Mouse (Mus musculus): Measurements from ENCODE around the gene Spsb2. TPM values are rescaled to one million over a fixed set of nuclear protein-coding genes. Genes with fewer than 3 reads are reported as not detected.
A peak's percentile ranks its signal among the peaks of the same experiment; 100 is the strongest.

Gene Spsb2
- polyA plus RNA-seq, 1 experiment from 2014 or later, result 18.9 TPM

- peaks cover 39% of the 10 kb centered on the region for H3K36me3 ChIP-seq (ENCODE audit: control insufficient read depth, insufficient read depth, low read length)
- peak overlapping the region; percentile 64; the same call in 1 of the 2 replicates for H3K4me2 ChIP-seq (replicated peaks; ENCODE audit: low read depth)
- no peak for ATAC-seq (ENCODE audit: low FRiP score, low TSS enrichment)
Observed at GRCm38 (mm10) chr6:124814858-124815774, 6.7 kb downstream of the Spsb2 start.

GRCm38 (mm10) chr6:124816611-124817010, 8.2 kb downstream of the Spsb2 start:
- Histone ChIP-seq H3K9ac (ENCODE audit: low read length) (no peak overlapping the region), H3K9me3 (ENCODE audit: control insufficient read depth, low read length) (no peaks in the 10 kb centered on the region), H3K4me3 (ENCODE audit: low read depth, low read length) (no peak overlapping the region), H3K4me2 (replicated peaks; ENCODE audit: low read depth) (no peak overlapping the region), H3K27me3 (ENCODE audit: control insufficient read depth, insufficient read depth, low read length) (no peaks in the 10 kb centered on the region), H3K36me3 (ENCODE audit: control insufficient read depth, insufficient read depth, low read length) (peaks cover 42% of the 10 kb centered on the region), H3K4me1 (replicated peaks; ENCODE audit: control insufficient read depth, insufficient read depth) (peaks cover 4% of the 10 kb centered on the region), H3K27ac (replicated peaks) (no peak overlapping the region)
- 72% methylated on average over 4 of the region's 4 CpGs for WGBS
- ATAC-seq (ENCODE audit: low FRiP score, low TSS enrichment), result no peak
- no peak for DNase-seq (ENCODE audit: low spot score)
- TF ChIP-seq CTCF (IDR thresholded peaks at IDR 0.05; ENCODE audit: low read depth) (no peak), EP300 (optimal IDR thresholded peaks at IDR 0.05) (no peak)

More at GRCm38 (mm10) chr6:124814858-124815774, 6.7 kb downstream of the Spsb2 start:
- Histone ChIP-seq H3K27me3 (ENCODE audit: control insufficient read depth, insufficient read depth, low read length) (no peaks in the 10 kb centered on the region), H3K9ac (ENCODE audit: low read length) (no peak overlapping the region), H3K9me3 (ENCODE audit: control insufficient read depth, low read length) (no peaks in the 10 kb centered on the region), H3K27ac (replicated peaks) (no peak overlapping the region), H3K4me3 (ENCODE audit: low read depth, low read length) (no peak overlapping the region), H3K4me1 (replicated peaks; ENCODE audit: control insufficient read depth, insufficient read depth) (peaks cover 4% of the 10 kb centered on the region)
- 71% methylated on average over 8 of the region's 9 CpGs for WGBS
- no peak for DNase-seq (ENCODE audit: low spot score)
- TF ChIP-seq EP300 (optimal IDR thresholded peaks at IDR 0.05), result no peak

GRCm38 (mm10) chr6:124817125-124817524, 8.7 kb downstream of the Spsb2 start:
- Histone ChIP-seq H3K9ac (ENCODE audit: low read length) (no peak overlapping the region), H3K27me3 (ENCODE audit: control insufficient read depth, insufficient read depth, low read length) (no peaks in the 10 kb centered on the region), H3K9me3 (ENCODE audit: control insufficient read depth, low read length) (no peaks in the 10 kb centered on the region), H3K27ac (replicated peaks) (no peak overlapping the region), H3K4me3 (ENCODE audit: low read depth, low read length) (no peak overlapping the region), H3K4me2 (replicated peaks; ENCODE audit: low read depth) (no peak overlapping the region), H3K4me1 (replicated peaks; ENCODE audit: control insufficient read depth, insufficient read depth) (peaks cover 4% of the 10 kb centered on the region), H3K36me3 (ENCODE audit: control insufficient read depth, insufficient read depth, low read length) (peaks cover 42% of the 10 kb centered on the region)
- TF ChIP-seq CTCF (IDR thresholded peaks at IDR 0.05; ENCODE audit: low read depth), result no peak
- WGBS, result 94% methylated on average over 11 of the region's 11 CpGs
- DNase-seq (ENCODE audit: low spot score) (no peak), ATAC-seq (ENCODE audit: low FRiP score, low TSS enrichment) (no peak)

- H3K27ac ChIP-seq (replicated peaks), result no peak overlapping the region
- 93% methylated on average over 8 of the region's 8 CpGs for WGBS
- no peak for TF ChIP-seq CTCF (IDR thresholded peaks at IDR 0.05; ENCODE audit: low read depth)
- TF ChIP-seq EP300 (optimal IDR thresholded peaks at IDR 0.05), result no peak
- H3K27me3 ChIP-seq (ENCODE audit: control insufficient read depth, insufficient read depth, low read length), result no peaks in the 10 kb centered on the region
- DNase-seq (ENCODE audit: low spot score) (no peak), ATAC-seq (ENCODE audit: low FRiP score, low TSS enrichment) (no peak)
- no peak overlapping the region for H3K9ac ChIP-seq (ENCODE audit: low read length)
- no peak overlapping the region for H3K4me3 ChIP-seq (ENCODE audit: low read depth, low read length)
- peaks cover 4% of the 10 kb centered on the region for H3K4me1 ChIP-seq (replicated peaks; ENCODE audit: control insufficient read depth, insufficient read depth)
- H3K36me3 ChIP-seq (ENCODE audit: control insufficient read depth, insufficient read depth, low read length), result peaks cover 44% of the 10 kb centered on the region
- H3K4me2 ChIP-seq (replicated peaks; ENCODE audit: low read depth), result no peak overlapping the region
- no peaks in the 10 kb centered on the region for H3K9me3 ChIP-seq (ENCODE audit: control insufficient read depth, low read length)
Observed at GRCm38 (mm10) chr6:124817563-124817962, 9.1 kb downstream of the Spsb2 start.

- Histone ChIP-seq H3K4me1 (replicated peaks; ENCODE audit: control insufficient read depth, insufficient read depth) (peaks cover 4% of the 10 kb centered on the region), H3K4me3 (ENCODE audit: low read depth, low read length) (no peak overlapping the region), H3K4me2 (replicated peaks; ENCODE audit: low read depth) (no peak overlapping the region), H3K27me3 (ENCODE audit: control insufficient read depth, insufficient read depth, low read length) (no peaks in the 10 kb centered on the region), H3K36me3 (ENCODE audit: control insufficient read depth, insufficient read depth, low read length) (peaks cover 45% of the 10 kb centered on the region), H3K9ac (ENCODE audit: low read length) (no peak overlapping the region), H3K9me3 (ENCODE audit: control insufficient read depth, low read length) (no peaks in the 10 kb centered on the region), H3K27ac (replicated peaks) (no peak overlapping the region)
- no peak for ATAC-seq (ENCODE audit: low FRiP score, low TSS enrichment)
- DNase-seq (ENCODE audit: low spot score), result no peak
- WGBS, result 91% methylated on average over 8 of the region's 8 CpGs
- no peak for TF ChIP-seq CTCF (IDR thresholded peaks at IDR 0.05; ENCODE audit: low read depth)
- TF ChIP-seq EP300 (optimal IDR thresholded peaks at IDR 0.05), result no peak
Observed at GRCm38 (mm10) chr6:124817971-124818370, 9.5 kb downstream of the Spsb2 start.

- 94% methylated on average over 5 of the region's 5 CpGs for whole genome bisulfite sequencing
- no peak overlapping the region for H3K4me3 ChIP-seq (ENCODE audit: low read depth, low read length)
- no peaks in the 10 kb centered on the region for H3K4me1 ChIP-seq (replicated peaks; ENCODE audit: control insufficient read depth, insufficient read depth)
- no peak for DNase-seq (ENCODE audit: low spot score)
- H3K27me3 ChIP-seq (ENCODE audit: control insufficient read depth, insufficient read depth, low read length), result no peaks in the 10 kb centered on the region
- no peaks in the 10 kb centered on the region for H3K9me3 ChIP-seq (ENCODE audit: control insufficient read depth, low read length)
- H3K36me3 ChIP-seq (ENCODE audit: control insufficient read depth, insufficient read depth, low read length), result peaks cover 51% of the 10 kb centered on the region
- TF ChIP-seq CTCF (IDR thresholded peaks at IDR 0.05; ENCODE audit: low read depth) (no peak), EP300 (optimal IDR thresholded peaks at IDR 0.05) (no peak)
- no peak for ATAC-seq (ENCODE audit: low FRiP score, low TSS enrichment)
- H3K27ac ChIP-seq (replicated peaks), result no peak overlapping the region
- no peak overlapping the region for H3K9ac ChIP-seq (ENCODE audit: low read length)
- no peak overlapping the region for H3K4me2 ChIP-seq (replicated peaks; ENCODE audit: low read depth)
Observed at GRCm38 (mm10) chr6:124820891-124821290, 12.4 kb downstream of the Spsb2 start.
